Mouse (Mus musculus) brain, embryonic 14.5 days (tissue): ENCODE data around the gene Card19.

ENCODE experiments used
- CTCF ChIP-seq: fragments of 200-500 bp; IDR thresholded peaks from 2 replicates; pipeline ENCODE4 v1.5.1; 2012; ENCODE audit warnings: inconsistent platforms, mild to moderate bottlenecking, moderate library complexity, borderline replicate concordance; ENCODE audit not compliant: insufficient read depth, insufficient read length; ENCODE audit errors: extremely low read depth
- POLR2A ChIP-seq: fragments of 200-500 bp; IDR thresholded peaks from 2 replicates; pipeline ENCODE4 v1.6.1; 2012; ENCODE audit warnings: mild to moderate bottlenecking, inconsistent platforms, borderline replicate concordance; ENCODE audit not compliant: poor library complexity, insufficient read depth, insufficient read length, severe bottlenecking; ENCODE audit errors: extremely low read depth

- TF ChIP-seq POLR2A (no peak), CTCF (no peak)
Observed at GRCm38 (mm10) chr13:49247232-49247739, 31.4 kb upstream of the Card19 start.
